Mouse (Mus musculus) gastrocnemius, adult 8-10 months (tissue): ENCODE measurements around the gene Sec22b. TPM values are rescaled to one million over a fixed set of nuclear protein-coding genes. Genes with fewer than 3 reads are reported as not detected.
A peak's percentile ranks its signal among the peaks of the same experiment; 100 is the strongest.

ENCODE experiments used
- DNase-seq, 2 experiments: peaks; one replicate each; pipeline ENCODE4 v3.0.0; 2022; ENCODE audit warnings: low spot score in 2 of 2
- total RNA-seq, 4 experiments: library from RNA; stranded (reverse); gene quantifications; 2 replicates each; pipeline ENCODE4 v1.2.4; 2022

Gene Sec22b
- total RNA-seq: 10 to 100 TPM; 24.8 to 29.2 (median 28.2) TPM

GRCm38 (mm10) chr3:97900516-97901490, at the start of gene Sec22b:
Gene Sec22b, plus strand, starts transcription at chr3:97901190.
- DNase-seq: peak; percentile 78 to 87

DNA sequence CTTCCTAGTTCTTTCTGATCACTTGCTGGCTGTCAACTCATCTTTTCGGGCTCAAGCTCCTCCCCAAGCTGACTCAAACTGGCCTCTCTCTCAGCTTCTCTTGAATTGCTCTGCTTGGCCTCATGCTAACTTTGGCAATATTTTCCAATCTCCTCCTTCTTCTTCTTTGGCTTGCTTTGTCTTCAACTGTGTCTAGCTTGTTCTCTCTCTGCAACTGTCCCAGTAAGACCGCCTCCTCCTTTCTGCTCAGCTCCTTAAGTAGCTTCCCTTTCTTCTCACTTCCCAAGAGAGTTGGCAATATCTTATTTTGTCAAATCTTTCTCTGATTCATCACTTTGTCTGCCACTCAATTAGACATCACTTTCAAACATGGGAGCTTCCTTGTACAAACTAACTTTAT, 49.2 kb upstream of the Sec22b start:
- DNase-seq: no peak

DNA sequence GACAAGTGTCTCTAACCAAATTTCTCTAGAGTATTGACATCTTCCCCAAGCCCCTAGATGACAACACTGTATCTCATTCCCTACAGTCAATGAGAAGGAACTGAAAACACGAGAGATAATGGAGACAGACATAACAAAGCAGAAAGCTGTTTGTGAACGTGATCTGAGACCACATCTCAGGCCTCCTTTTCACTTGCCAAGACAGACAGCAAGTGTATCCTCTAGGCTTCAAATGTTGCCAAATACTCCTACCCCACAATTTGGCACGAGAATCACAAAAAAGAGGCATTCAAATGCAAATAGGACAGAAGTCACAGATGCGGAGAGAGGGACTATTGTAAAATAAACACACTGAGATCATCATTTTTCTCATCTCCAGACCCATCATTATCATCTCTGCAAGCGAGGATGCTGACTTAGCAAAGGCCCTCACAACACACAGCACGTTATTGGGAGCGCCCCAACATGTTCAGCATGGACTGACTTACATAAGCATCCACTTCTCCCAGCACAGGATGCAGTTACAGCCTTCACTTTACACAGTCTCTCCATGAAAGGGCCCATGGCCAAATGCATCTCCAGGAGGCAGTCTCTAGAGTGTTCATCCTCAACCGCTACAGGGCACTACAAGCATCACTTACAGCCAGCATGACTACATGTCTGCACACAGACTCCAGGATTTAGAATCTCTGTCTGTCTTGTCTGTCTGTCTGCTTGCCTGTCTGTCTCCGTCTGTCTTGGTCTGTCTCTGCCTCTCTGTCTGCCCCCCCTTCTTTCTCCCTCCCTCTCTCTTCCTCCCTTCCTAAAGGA, 46.2 kb upstream of the Sec22b start:
- DNase-seq: no peak

GRCm38 (mm10) chr3:97859400-97859799, 41.6 kb upstream of the Sec22b start:
- DNase-seq: no peak

- DNase-seq: no peak
Observed at GRCm38 (mm10) chr3:97860820-97861451, 40.1 kb upstream of the Sec22b start.

DNA sequence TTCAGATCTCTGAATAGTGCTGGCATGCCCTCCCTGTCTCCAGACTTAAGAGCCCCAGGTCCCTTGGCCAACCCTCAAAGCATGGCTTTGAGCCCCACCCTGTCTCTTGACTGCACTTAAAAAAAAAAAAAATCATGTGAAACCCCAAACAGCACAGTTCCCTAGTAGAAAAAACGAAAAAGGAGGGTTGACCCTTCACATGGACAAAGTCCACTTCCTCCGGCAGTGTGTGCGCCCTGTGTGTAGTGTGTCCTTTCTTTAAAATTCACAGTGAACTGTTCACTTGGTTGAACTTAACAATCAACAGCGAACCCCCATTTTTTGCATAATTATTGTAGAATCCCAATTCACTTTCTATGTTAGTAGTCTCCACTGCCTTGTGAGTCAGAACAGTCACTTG, 34.3 kb upstream of the Sec22b start:
- no peak for DNase-seq

GRCm38 (mm10) chr3:97867221-97868023, 33.6 kb upstream of the Sec22b start:
- DNase-seq: no peak

GRCm38 (mm10) chr3:97868024-97868689, 32.8 kb upstream of the Sec22b start:
- peak; percentile 73 to 85 for DNase-seq

GRCm38 (mm10) chr3:97868733-97869132, 32.3 kb upstream of the Sec22b start:
- no peak for DNase-seq

- peak; percentile 33 to 50 for DNase-seq
Observed at GRCm38 (mm10) chr3:97869730-97870129, 31.3 kb upstream of the Sec22b start.

GRCm38 (mm10) chr3:97874777-97875176, 26.2 kb upstream of the Sec22b start:
- DNase-seq: no peak

- DNase-seq: no peak
Observed at GRCm38 (mm10) chr3:97876259-97876658, 24.7 kb upstream of the Sec22b start.

- DNase-seq: peak; percentile 65 to 75
Observed at GRCm38 (mm10) chr3:97879222-97879621, 21.8 kb upstream of the Sec22b start.

GRCm38 (mm10) chr3:97881576-97881975, 19.4 kb upstream of the Sec22b start:
- DNase-seq: no peak

DNA sequence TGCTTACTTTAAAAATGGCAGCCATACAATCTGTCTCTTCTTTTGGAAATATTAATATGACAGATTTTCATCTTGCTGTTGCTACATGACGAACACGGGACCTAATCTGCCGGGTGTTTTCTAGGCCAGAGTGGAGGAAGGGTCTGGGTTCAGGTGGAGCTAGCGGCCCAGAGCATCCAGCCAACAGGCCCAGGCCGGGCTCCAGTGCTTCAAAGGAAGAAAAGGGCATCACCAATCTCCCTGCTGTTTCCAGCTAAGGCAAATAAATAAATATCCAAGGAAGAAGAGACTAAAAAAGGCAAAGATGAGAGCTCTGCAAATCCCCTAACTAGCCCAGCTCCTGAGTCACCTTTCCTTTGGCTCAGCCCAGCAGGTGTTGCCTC, 13.2 kb upstream of the Sec22b start:
- DNase-seq: no peak

- no peak for DNase-seq
Observed at GRCm38 (mm10) chr3:97888168-97888901, 12.7 kb upstream of the Sec22b start, which contains the start of gene Pde4dip. Gene Pde4dip, minus strand, starts transcription at chr3:97888707.

DNA sequence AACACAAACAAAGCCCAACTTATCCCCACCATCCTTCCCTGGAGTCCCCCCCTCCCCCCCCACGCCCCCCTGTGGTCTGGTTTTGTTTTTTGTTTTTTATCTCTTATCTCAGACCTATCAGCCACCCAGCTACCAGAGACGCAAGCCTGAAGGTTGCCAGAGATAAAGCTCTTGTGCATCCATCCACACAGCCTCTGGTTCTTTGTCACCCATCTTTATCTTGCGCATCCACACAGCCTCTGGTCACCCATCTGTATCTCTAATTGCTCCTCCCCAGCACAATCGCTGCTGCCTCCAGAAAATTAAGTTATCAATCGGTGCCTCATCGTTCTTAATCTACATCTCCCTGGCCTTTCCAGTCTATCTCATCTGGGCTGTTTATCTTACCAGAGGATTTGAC, 10.8 kb upstream of the Sec22b start:
- DNase-seq: no peak

- no peak for DNase-seq
Observed at GRCm38 (mm10) chr3:97894695-97895094, 6.3 kb upstream of the Sec22b start.

DNA sequence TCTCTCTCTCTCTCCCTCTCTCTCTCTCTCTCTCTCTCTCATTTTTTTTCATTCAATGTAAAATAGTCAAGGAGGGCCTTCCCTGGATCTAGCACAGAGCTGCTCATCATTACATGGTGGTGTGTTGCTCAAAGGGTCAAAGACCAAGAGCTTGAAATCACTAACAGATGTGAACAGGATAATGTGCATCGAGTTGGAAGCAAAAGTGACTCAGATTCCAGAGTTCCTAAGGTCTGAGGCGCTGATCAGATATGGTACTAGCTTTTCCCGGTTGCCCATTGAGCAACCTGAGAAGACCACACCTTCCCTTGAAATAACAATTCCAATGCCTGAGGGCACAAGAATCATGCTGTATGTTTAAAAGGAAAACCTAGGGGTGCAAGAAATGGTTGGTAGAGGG, 2.6 kb upstream of the Sec22b start:
- no peak for DNase-seq

DNA sequence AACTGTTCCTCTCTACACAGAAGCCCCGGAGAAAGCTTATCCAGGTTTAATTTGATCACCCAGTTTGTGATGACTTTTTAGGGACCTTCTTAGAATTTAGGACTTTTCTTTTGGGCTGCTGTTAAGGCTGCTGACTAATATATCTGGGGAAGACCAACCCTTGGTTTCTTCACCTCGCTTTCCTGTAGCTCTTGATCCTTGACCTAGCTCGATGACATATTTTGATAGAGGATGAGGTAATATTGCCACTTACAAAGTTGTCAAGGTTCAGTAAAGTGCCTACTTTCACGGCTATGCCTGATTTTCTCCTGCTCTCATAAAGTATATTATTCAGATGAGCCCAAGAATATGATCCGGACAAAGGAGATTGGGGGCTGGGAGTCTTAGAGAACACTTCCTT, 596 bp downstream of the Sec22b start:
- no peak for DNase-seq
